Mouse (Mus musculus): Measurements from ENCODE around the gene Tnfrsf1b.

GRCm38 (mm10) chr4:145283441-145283840 lies 36.8 kb upstream of the Tnfrsf1b start:
- TF ChIP-seq POLR2A (IDR thresholded peaks at IDR 0.05; ENCODE audit: control insufficient read depth, extremely low read depth, insufficient read depth, low read length, poor library complexity) (no peak), CTCF (IDR thresholded peaks at IDR 0.05; ENCODE audit: borderline replicate concordance, control insufficient read depth, extremely low read depth, insufficient read depth, low read length, poor library complexity) (no peak)

All from thymus, adult 2 months (tissue).